Mouse (Mus musculus) limb, embryonic 13.5 days (tissue): ENCODE measurements around the gene Raver1. TPM values are rescaled to one million over a fixed set of nuclear protein-coding genes. Genes with fewer than 3 reads are reported as not detected.

Source experiments
- ATAC-seq: fragments of 200-750 bp; cut with Nextera tagmentation; 2 replicates; pipeline ENCODE4 v1.8.0; 2017; ENCODE audit warnings: low read depth, moderate number of reproducible peaks, moderate TSS enrichment; ENCODE audit not compliant: low FRiP score
- H3K27ac ChIP-seq: fragments of 300-500 bp; sonication (generic); 2 replicates; pipeline ENCODE4 v1.5.1; 2015; ENCODE audit warnings: inconsistent platforms, mild to moderate bottlenecking, moderate library complexity
- H3K27me3 ChIP-seq: fragments of 300-500 bp; sonication (generic); 2 replicates; pipeline ENCODE4 v1.6.1; 2015; ENCODE audit warnings: mild to moderate bottlenecking, inconsistent platforms
- H3K36me3 ChIP-seq: fragments of 300-500 bp; sonication (generic); 2 replicates; pipeline ENCODE4 v1.6.1; 2015; ENCODE audit warnings: inconsistent platforms, mild to moderate bottlenecking, moderate library complexity
- H3K4me1 ChIP-seq: fragments of 300-500 bp; sonication (generic); 2 replicates; pipeline ENCODE4 v1.6.1; 2015; ENCODE audit warnings: inconsistent platforms
- H3K4me2 ChIP-seq: fragments of 300-500 bp; sonication (generic); replicated peaks from 2 replicates; pipeline ENCODE4 v1.6.1; 2015; ENCODE audit warnings: inconsistent platforms, mild to moderate bottlenecking, moderate library complexity
- H3K4me3 ChIP-seq: fragments of 300-500 bp; sonication (generic); 2 replicates; pipeline ENCODE4 v1.5.1; 2015; ENCODE audit warnings: moderate library complexity, mild to moderate bottlenecking, inconsistent platforms
- H3K9ac ChIP-seq: fragments of 300-500 bp; sonication (generic); 2 replicates; pipeline ENCODE4 v1.6.1; 2015; ENCODE audit warnings: mild to moderate bottlenecking, inconsistent platforms
- H3K9me3 ChIP-seq: fragments of 300-500 bp; sonication (generic); 2 replicates; pipeline ENCODE4 v1.6.1; 2016; ENCODE audit warnings: inconsistent platforms
- WGBS: fragments of 180-500 bp; shearing (Covaris S2); methylation state at CpG from one replicate; pipeline ENCODE4 v1.1.7; 2015; 5-methylcytosine and 5-hydroxymethylcytosine counted together
- polyA plus RNA-seq: library from polyadenylated mRNA; unstranded; fragments of >200 nt; fragmentation: Nextera tagmentation; extraction: Ambion mirVana; gene quantifications from 2 replicates; pipeline ENCODE4 v1.2.1, GENCODE M21; 2015

The Raver1 gene
- polyA plus RNA-seq, 1 experiment from 2014 or later = 63.2 TPM

GRCm38 (mm10) chr9:21035586-21035985 is 56.2 kb downstream of the Raver1 start:
- H3K4me1 ChIP-seq = peaks cover 55% of the 10 kb centered on the region
- no peak for ATAC-seq
- 25% methylated on average over 9 of the region's 9 CpGs for WGBS

DNA sequence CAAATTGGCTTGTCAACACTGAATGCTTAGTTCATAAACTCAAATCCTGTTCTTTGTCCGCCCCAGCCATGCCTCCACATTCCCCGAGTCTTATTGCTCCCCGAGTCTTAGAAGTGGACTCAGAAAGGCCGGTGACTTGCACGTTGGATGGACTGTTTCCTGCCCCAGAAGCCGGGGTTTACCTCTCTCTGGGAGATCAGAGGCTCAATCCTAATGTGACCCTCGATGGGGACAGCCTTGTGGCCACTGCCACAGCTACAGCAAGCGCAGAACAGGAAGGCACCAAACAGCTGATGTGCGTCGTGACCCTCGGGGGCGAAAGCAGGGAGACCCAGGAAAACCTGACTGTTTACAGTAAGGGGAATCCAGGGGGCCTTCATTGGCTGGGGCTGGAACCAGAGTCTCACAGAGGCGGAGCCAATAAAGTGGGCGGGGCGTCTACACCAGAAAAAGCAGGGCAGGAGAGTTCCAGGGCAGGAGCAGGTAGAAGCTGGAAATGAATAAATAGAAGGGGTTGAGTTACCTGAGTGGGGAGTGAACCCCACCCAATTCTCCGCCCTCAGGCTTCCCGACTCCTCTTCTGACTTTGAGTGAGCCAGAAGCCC is 57.2 kb downstream of the Raver1 start:
- H3K27ac ChIP-seq = no peak overlapping the region
- WGBS = 2% methylated on average over 17 of the region's 17 CpGs
- 0 out of 2 replicates have a peak, but pooled peaks cover 5% of the 10 kb centered on the region for H3K9me3 ChIP-seq
- peaks cover 96% of the 10 kb centered on the region for H3K27me3 ChIP-seq
- H3K4me3 ChIP-seq = 0 out of 2 replicates have a peak overlapping the region, but pooled peaks have one; percentile 1
- no peak overlapping the region for H3K9ac ChIP-seq
- ATAC-seq = no peak
- H3K4me1 ChIP-seq = peaks cover 65% of the 10 kb centered on the region
- no peak overlapping the region for H3K4me2 ChIP-seq
- no peaks in the 10 kb centered on the region for H3K36me3 ChIP-seq

More at GRCm38 (mm10) chr9:21035586-21035985, 56.2 kb downstream of the Raver1 start:
- H3K4me3 ChIP-seq = peak overlapping the region; percentile 3; the same call in 1 of the 2 replicates
- no peaks in the 10 kb centered on the region for H3K36me3 ChIP-seq
- H3K9ac ChIP-seq = no peak overlapping the region
- H3K9me3 ChIP-seq = 0 out of 2 replicates have a peak, but pooled peaks cover 5% of the 10 kb centered on the region
- H3K4me2 ChIP-seq = no peak overlapping the region
- peaks cover 96% of the 10 kb centered on the region for H3K27me3 ChIP-seq
- H3K27ac ChIP-seq = no peak overlapping the region

GRCm38 (mm10) chr9:21033136-21033535 is 58.7 kb downstream of the Raver1 start:
- peak overlapping the region; percentile 94 for H3K4me2 ChIP-seq
- under 1% methylated on average over 34 of the region's 34 CpGs for WGBS

GRCm38 (mm10) chr9:21032491-21032890 is 59.3 kb downstream of the Raver1 start:
- ATAC-seq = no peak
- no peaks in the 10 kb centered on the region for H3K9me3 ChIP-seq
- H3K27me3 ChIP-seq = peaks cover 95% of the 10 kb centered on the region
- H3K4me2 ChIP-seq = peak overlapping the region; percentile 94
- 1% methylated on average over 7 of the region's 7 CpGs for WGBS
- H3K27ac ChIP-seq = no peak overlapping the region
- peak overlapping the region; percentile 53 for H3K4me3 ChIP-seq
- H3K36me3 ChIP-seq = no peaks in the 10 kb centered on the region
- peaks cover 66% of the 10 kb centered on the region for H3K4me1 ChIP-seq
- H3K9ac ChIP-seq = peak overlapping the region; percentile 61; the same call in 1 of the 2 replicates

More at GRCm38 (mm10) chr9:21033136-21033535, 58.7 kb downstream of the Raver1 start:
- no peaks in the 10 kb centered on the region for H3K9me3 ChIP-seq
- H3K4me1 ChIP-seq = peaks cover 71% of the 10 kb centered on the region
- peak overlapping the region; percentile 53 for H3K4me3 ChIP-seq
- H3K36me3 ChIP-seq = no peaks in the 10 kb centered on the region
- peaks cover 96% of the 10 kb centered on the region for H3K27me3 ChIP-seq
- peak overlapping the region; percentile 61 for H3K9ac ChIP-seq
- no peak overlapping the region for H3K27ac ChIP-seq
- peak; percentile 70 for ATAC-seq

DNA sequence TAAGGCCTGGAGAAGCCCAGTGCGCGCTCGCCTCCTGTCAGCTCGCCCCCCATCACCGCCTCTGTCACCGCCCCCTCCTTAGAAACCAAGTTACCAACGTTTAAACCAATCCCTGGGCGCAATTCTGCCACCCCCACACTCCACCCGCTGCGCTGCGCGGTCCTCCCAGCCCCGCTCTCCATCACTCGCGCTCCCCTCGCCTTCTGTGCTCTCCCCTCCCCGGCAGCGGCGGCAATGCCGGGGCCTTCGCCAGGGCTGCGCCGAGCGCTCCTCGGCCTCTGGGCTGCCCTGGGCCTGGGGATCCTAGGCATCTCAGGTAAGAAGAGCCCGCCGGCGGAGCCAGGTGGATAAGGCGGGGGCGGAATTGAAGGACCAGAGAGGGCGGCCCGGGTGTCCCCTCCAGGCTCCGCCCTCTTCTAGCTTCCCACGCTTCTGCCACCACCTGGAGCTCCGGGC is 59.9 kb downstream of the Raver1 start, which contains the start of gene Icam5:
Icam5 (plus strand) TSS at position 178 of the 456 bp plus-strand sequence.
- Histone ChIP-seq H3K4me2 (peak within 1 kb of the TSS; percentile 94), H3K27me3 (peaks cover 93% of the 10 kb centered on the region), H3K9me3 (no peaks in the 10 kb centered on the region), H3K9ac (peak within 1 kb of the TSS; percentile 61), H3K27ac (no peak within 1 kb of the TSS; the same call in 1 of the 2 replicates), H3K36me3 (no peaks in the 10 kb centered on the region), H3K4me3 (peak within 1 kb of the TSS; percentile 53), H3K4me1 (peaks cover 60% of the 10 kb centered on the region)
- 0% methylated on average over 35 of the region's 35 CpGs for WGBS
- ATAC-seq = 0 out of 2 replicates have a peak, but pooled peaks have one; percentile 0

- Histone ChIP-seq H3K27me3 (peaks cover 93% of the 10 kb centered on the region), H3K4me2 (peak overlapping the region; percentile 94), H3K4me3 (peak overlapping the region; percentile 53), H3K9ac (peak overlapping the region; percentile 46; the same call in 1 of the 2 replicates), H3K36me3 (no peaks in the 10 kb centered on the region), H3K27ac (no peak overlapping the region; the same call in 1 of the 2 replicates), H3K9me3 (no peaks in the 10 kb centered on the region), H3K4me1 (peaks cover 55% of the 10 kb centered on the region)
- WGBS = under 1% methylated on average over 36 of the region's 36 CpGs
- ATAC-seq = peak; percentile 21
Observed at GRCm38 (mm10) chr9:21031251-21031895, 60.4 kb downstream of the Raver1 start.

DNA sequence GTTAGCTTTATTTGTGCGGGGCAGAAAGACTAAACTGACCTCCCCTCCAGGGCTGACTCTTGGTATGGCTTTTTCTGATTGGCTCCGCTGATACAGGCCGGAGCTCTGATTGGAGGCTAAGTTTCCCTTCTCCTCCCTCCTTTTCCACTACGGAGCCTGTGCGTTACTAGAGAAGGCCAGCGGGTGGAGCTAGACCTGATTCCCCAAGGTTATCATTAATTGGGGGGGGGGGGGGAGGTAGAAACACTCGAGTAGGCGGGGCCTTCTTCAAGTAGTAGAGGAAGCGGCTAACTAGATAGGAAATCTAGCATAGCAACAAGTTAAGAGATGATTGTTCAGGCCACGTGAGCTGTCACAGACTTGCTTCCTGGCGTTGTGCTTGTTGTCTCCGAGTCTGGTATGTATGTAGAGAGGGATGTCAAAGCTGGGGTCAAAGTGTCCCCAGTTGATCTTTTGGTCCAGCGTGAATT is 61.0 kb downstream of the Raver1 start:
- H3K4me3 ChIP-seq = peak overlapping the region; percentile 53
- H3K4me2 ChIP-seq = peak overlapping the region; percentile 94
- H3K9ac ChIP-seq = no peak overlapping the region
- peaks cover 51% of the 10 kb centered on the region for H3K4me1 ChIP-seq
- WGBS = under 1% methylated on average over 13 of the region's 13 CpGs
- no peak overlapping the region; the same call in 1 of the 2 replicates for H3K27ac ChIP-seq
- 0 out of 2 replicates have a peak, but pooled peaks have one; percentile 55 for ATAC-seq
- H3K36me3 ChIP-seq = no peaks in the 10 kb centered on the region
- H3K9me3 ChIP-seq = no peaks in the 10 kb centered on the region
- peaks cover 89% of the 10 kb centered on the region for H3K27me3 ChIP-seq

GRCm38 (mm10) chr9:21030055-21030600 is 61.7 kb downstream of the Raver1 start:
- H3K27ac ChIP-seq = no peak overlapping the region
- H3K4me2 ChIP-seq = peak overlapping the region; percentile 94
- 20% methylated on average over 22 of the region's 22 CpGs for WGBS
- H3K9ac ChIP-seq = no peak overlapping the region
- peaks cover 51% of the 10 kb centered on the region for H3K4me1 ChIP-seq
- H3K9me3 ChIP-seq = no peaks in the 10 kb centered on the region
- no peak for ATAC-seq
- no peaks in the 10 kb centered on the region for H3K36me3 ChIP-seq
- H3K4me3 ChIP-seq = peak overlapping the region; percentile 53
- H3K27me3 ChIP-seq = peaks cover 88% of the 10 kb centered on the region

GRCm38 (mm10) chr9:21029291-21030054 is 62.3 kb downstream of the Raver1 start, which contains the start of gene Icam4:
TSS of gene Icam4 (plus strand) at chr9:21029373.
- no peaks in the 10 kb centered on the region for H3K9me3 ChIP-seq
- peaks cover 46% of the 10 kb centered on the region for H3K4me1 ChIP-seq
- H3K4me3 ChIP-seq = peak within 1 kb of the TSS; percentile 53
- ATAC-seq = no peak
- H3K9ac ChIP-seq = peak within 1 kb of the TSS; percentile 53; the same call in 1 of the 2 replicates
- H3K4me2 ChIP-seq = peak within 1 kb of the TSS; percentile 94
- peaks cover 82% of the 10 kb centered on the region for H3K27me3 ChIP-seq
- no peaks in the 10 kb centered on the region for H3K36me3 ChIP-seq
- 2% methylated on average over 37 of the region's 37 CpGs for WGBS
- no peak within 1 kb of the TSS for H3K27ac ChIP-seq

GRCm38 (mm10) chr9:21028560-21029110 is 63.2 kb downstream of the Raver1 start:
- H3K9ac ChIP-seq = no peak overlapping the region
- WGBS = 61% methylated on average over 6 of the region's 6 CpGs

GRCm38 (mm10) chr9:21027774-21028290 is 64.0 kb downstream of the Raver1 start:
- Histone ChIP-seq H3K9ac (no peak overlapping the region), H3K4me1 (peaks cover 38% of the 10 kb centered on the region), H3K4me2 (no peak overlapping the region), H3K36me3 (no peaks in the 10 kb centered on the region), H3K4me3 (no peak overlapping the region), H3K27me3 (peaks cover 65% of the 10 kb centered on the region), H3K9me3 (no peaks in the 10 kb centered on the region), H3K27ac (no peak overlapping the region)
- ATAC-seq = no peak
- WGBS = 38% methylated on average over 8 of the region's 8 CpGs

More at GRCm38 (mm10) chr9:21028560-21029110, 63.2 kb downstream of the Raver1 start:
- H3K27me3 ChIP-seq = peaks cover 73% of the 10 kb centered on the region
- ATAC-seq = no peak
- H3K4me3 ChIP-seq = peak overlapping the region; percentile 37; the same call in 1 of the 2 replicates
- no peak overlapping the region for H3K27ac ChIP-seq
- H3K4me2 ChIP-seq = no peak overlapping the region
- H3K9me3 ChIP-seq = no peaks in the 10 kb centered on the region
- H3K4me1 ChIP-seq = peaks cover 45% of the 10 kb centered on the region
- H3K36me3 ChIP-seq = no peaks in the 10 kb centered on the region
